Mouse (Mus musculus): Measurements from ENCODE around the gene Sco1.
A peak's percentile ranks its signal among the peaks of the same experiment; 100 is the strongest.

GRCm38 (mm10) chr11:67112019-67112850 is 59.8 kb downstream of the Sco1 start:
- TF ChIP-seq ZNF384 (IDR thresholded peaks at IDR 0.05; ENCODE audit: low read depth, low read length) (no peak), KAT2A (IDR thresholded peaks at IDR 0.05; ENCODE audit: insufficient replicate concordance, low read length) (0 out of 2 replicates have a peak, but pooled peaks have one; percentile 8), CTCF (conservative IDR thresholded peaks at IDR 0.05 in 1 of 2, IDR thresholded peaks at IDR 0.05 in 1 of 2; ENCODE audit: low read depth in 2 of 2, low read length in 2 of 2) (peak; percentile 92 to 93), EP300 (IDR thresholded peaks at IDR 0.05; ENCODE audit: low read length) (peak; percentile 36), BHLHE40 (IDR thresholded peaks at IDR 0.05; ENCODE audit: low read depth, low read length) (no peak), RCOR1 (conservative IDR thresholded peaks at IDR 0.05; ENCODE audit: low read depth, low read length) (no peak), POLR2A (IDR thresholded peaks at IDR 0.05; ENCODE audit: low read depth, low read length) (no peak), MXI1 (IDR thresholded peaks at IDR 0.05; ENCODE audit: low read depth, low read length) (peak; percentile 38; the same call in 1 of the 2 replicates), USF1 (IDR thresholded peaks at IDR 0.05; ENCODE audit: low read depth, low read length) (peak; percentile 31; the same call in 1 of the 2 replicates), SMC3 (IDR thresholded peaks at IDR 0.05; ENCODE audit: low read depth, low read length) (peak; percentile 72), NELFE (IDR thresholded peaks at IDR 0.05; ENCODE audit: low read depth, low read length) (peak; percentile 43; the same call in 1 of the 2 replicates)
